Mouse (Mus musculus): ENCODE measurements around the gene Cdk14. TPM values are rescaled to one million over a fixed set of nuclear protein-coding genes. Genes with fewer than 3 reads are reported as not detected.

Cdk14 gene
- polyA plus RNA-seq, 1 experiment from 2014 or later, result 25.5 TPM

DNA sequence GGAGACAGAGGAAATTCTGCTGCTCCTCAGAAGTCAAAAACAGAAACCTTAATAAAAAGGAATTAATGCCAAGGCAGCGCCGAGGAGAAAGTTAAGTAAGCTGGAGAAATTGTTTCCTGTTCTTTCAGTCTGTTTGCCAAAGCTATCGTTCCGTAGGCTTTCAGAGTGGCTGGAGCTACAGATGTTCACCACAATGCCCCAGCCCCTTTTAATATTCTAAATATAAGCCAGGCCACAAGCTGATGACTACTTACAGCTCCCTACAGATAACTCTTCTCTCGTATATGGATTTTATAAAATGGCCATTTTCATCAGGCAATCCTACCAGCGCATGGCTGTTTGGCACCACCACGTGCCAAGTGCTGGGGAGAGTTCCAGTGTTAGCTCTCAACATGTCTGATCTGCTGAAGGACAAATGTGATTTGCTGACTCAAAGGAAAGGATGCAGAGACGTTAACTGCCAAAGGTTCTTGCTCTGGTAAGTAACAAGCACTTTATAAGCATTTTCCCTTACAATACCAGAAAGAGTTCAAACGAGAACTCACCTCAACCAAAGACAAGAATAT is 106.8 kb downstream of the Cdk14 start:
- no peak overlapping the region for H3K4me3 ChIP-seq (ENCODE audit: low read depth, low read length)
- DNase-seq (ENCODE audit: low spot score, missing footprints) (no peak), ATAC-seq (ENCODE audit: low FRiP score) (no peak)
- no peaks in the 10 kb centered on the region for H3K9me3 ChIP-seq (ENCODE audit: control insufficient read depth, low read length)
- 87% methylated on average over 9 of the region's 9 CpGs for whole genome bisulfite sequencing
- H3K27me3 ChIP-seq (ENCODE audit: control insufficient read depth, insufficient read depth, low read length), result no peaks in the 10 kb centered on the region
- no peak overlapping the region for H3K9ac ChIP-seq (ENCODE audit: low read length)
- H3K27ac ChIP-seq (ENCODE audit: low read depth, low read length), result no peak overlapping the region
- H3K4me2 ChIP-seq, result no peak overlapping the region
- H3K4me1 ChIP-seq (ENCODE audit: control insufficient read depth, insufficient read depth, low read length), result no peaks in the 10 kb centered on the region
- no peaks in the 10 kb centered on the region for H3K36me3 ChIP-seq (ENCODE audit: control insufficient read depth, insufficient read depth, low read length)

DNA sequence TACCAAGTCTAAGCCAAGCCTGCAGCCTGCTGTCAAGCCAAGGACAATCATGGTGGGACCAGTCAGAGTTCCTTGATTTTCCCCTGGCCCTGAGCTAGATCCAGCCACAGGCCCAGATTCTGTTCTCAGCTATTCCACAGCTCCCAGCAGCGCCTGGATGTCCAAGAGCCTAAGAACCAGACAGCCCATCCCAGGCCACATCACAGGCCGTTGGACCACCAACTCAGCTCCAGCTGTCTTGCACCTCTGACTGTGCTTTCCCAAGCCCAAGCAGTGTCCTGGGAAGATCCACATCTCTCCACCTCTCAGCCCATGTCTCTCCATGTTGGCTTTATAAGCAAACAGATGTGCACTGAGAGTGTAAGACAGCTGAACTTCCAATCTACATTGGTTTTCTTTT is 114.8 kb downstream of the Cdk14 start:
- Histone ChIP-seq H3K9me3 (ENCODE audit: control insufficient read depth, low read length) (no peaks in the 10 kb centered on the region), H3K4me3 (ENCODE audit: low read depth, low read length) (no peak overlapping the region), H3K27ac (ENCODE audit: low read depth, low read length) (no peak overlapping the region), H3K4me1 (ENCODE audit: control insufficient read depth, insufficient read depth, low read length) (no peaks in the 10 kb centered on the region), H3K4me2 (no peak overlapping the region), H3K36me3 (ENCODE audit: control insufficient read depth, insufficient read depth, low read length) (no peaks in the 10 kb centered on the region), H3K9ac (ENCODE audit: low read length) (no peak overlapping the region), H3K27me3 (ENCODE audit: control insufficient read depth, insufficient read depth, low read length) (no peaks in the 10 kb centered on the region)
- WGBS, result 90% methylated on average over 2 of the region's 2 CpGs
- ATAC-seq (ENCODE audit: low FRiP score) (no peak), DNase-seq (ENCODE audit: low spot score, missing footprints) (peak; percentile 75)

DNA sequence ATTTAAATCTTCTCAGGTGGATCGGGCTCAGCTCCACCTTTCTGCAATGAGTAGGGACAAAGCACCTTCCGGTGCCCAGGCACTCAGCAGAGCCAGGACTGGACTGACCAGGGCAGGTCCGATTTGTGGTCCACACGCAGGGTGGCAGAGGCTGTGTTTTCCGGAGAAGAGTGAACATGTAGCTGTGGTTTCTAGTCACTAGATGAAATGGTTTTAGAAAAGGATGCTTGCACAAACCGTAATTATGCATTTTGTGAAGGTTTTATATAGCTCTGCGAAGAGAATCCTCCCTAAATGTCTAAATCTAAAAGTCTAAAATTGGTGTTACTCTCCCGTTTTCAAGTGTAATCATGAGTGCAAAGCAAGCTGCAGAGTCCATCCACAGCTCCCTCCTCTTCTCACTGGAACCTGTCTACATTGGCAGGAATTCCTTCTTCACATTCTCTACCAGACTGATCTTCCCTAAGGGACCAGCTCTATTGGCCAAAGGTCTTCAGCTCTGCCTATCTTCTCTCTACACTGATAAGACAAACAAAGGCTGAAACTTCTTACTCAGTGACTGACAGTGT is 116.9 kb downstream of the Cdk14 start:
- Histone ChIP-seq H3K4me2 (no peak overlapping the region), H3K27ac (ENCODE audit: low read depth, low read length) (no peak overlapping the region), H3K4me1 (ENCODE audit: control insufficient read depth, insufficient read depth, low read length) (no peaks in the 10 kb centered on the region), H3K9ac (ENCODE audit: low read length) (no peak overlapping the region), H3K9me3 (ENCODE audit: control insufficient read depth, low read length) (no peaks in the 10 kb centered on the region), H3K4me3 (ENCODE audit: low read depth, low read length) (no peak overlapping the region), H3K36me3 (ENCODE audit: control insufficient read depth, insufficient read depth, low read length) (no peaks in the 10 kb centered on the region), H3K27me3 (ENCODE audit: control insufficient read depth, insufficient read depth, low read length) (no peaks in the 10 kb centered on the region)
- DNase-seq (ENCODE audit: low spot score, missing footprints) (peak; percentile 79), ATAC-seq (ENCODE audit: low FRiP score) (no peak)
- WGBS, result 92% methylated on average over 8 of the region's 8 CpGs

DNA sequence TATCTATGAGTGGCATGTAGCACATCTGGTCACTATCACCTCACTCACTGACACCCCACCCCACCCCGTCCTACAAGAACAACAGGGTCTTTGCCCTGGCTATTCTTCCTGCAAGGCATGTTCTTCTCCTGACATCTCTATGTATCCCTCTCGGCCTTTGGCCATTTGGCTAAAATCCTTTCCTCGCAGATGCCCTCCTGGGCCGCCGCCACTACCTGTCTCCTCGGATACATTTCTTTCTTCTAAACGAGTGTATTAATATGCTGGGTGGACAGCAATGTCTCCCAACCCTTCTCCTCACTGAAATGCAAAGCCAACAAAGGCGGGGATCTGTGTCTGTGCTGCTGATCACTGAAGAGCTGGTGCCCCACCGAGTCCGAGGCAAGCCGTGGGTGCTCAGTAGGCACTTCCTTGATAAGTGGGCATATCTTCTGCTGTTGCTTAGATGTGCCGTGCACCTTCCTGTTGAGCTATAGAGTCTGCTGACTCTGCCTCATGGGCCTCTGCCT is 118.5 kb downstream of the Cdk14 start:
- no peak overlapping the region for H3K4me2 ChIP-seq
- H3K4me1 ChIP-seq (ENCODE audit: control insufficient read depth, insufficient read depth, low read length), result no peaks in the 10 kb centered on the region
- no peak overlapping the region for H3K27ac ChIP-seq (ENCODE audit: low read depth, low read length)
- H3K9ac ChIP-seq (ENCODE audit: low read length), result no peak overlapping the region
- no peaks in the 10 kb centered on the region for H3K9me3 ChIP-seq (ENCODE audit: control insufficient read depth, low read length)
- ATAC-seq (ENCODE audit: low FRiP score), result no peak
- H3K27me3 ChIP-seq (ENCODE audit: control insufficient read depth, insufficient read depth, low read length), result no peaks in the 10 kb centered on the region
- DNase-seq (ENCODE audit: low spot score, missing footprints), result peak; percentile 78
- H3K36me3 ChIP-seq (ENCODE audit: control insufficient read depth, insufficient read depth, low read length), result no peaks in the 10 kb centered on the region
- 89% methylated on average over 12 of the region's 12 CpGs for WGBS
- H3K4me3 ChIP-seq (ENCODE audit: low read depth, low read length), result no peak overlapping the region

DNA sequence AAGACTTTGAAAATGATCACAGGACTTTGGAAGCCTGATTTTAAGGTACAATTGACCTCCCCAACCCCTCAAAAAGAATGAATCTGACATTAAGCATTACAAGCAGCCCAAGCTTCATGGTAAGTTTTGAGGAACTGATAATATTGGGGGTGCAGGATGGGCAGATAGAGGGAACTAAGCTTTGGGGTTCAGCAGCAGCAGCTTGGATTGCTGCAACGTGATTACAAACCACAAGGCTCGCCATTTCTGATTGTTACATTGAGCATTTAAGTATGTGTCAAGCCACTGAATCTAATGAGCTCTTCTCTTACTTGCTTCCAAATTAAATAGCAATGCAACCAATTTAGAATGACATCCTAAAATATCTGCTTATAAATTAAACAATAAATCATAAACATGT is 119.1 kb downstream of the Cdk14 start:
- DNase-seq (ENCODE audit: low spot score, missing footprints) (peak; percentile 71), ATAC-seq (ENCODE audit: low FRiP score) (no peak)
- Histone ChIP-seq H3K9ac (ENCODE audit: low read length) (no peak overlapping the region), H3K27ac (ENCODE audit: low read depth, low read length) (no peak overlapping the region), H3K9me3 (ENCODE audit: control insufficient read depth, low read length) (no peaks in the 10 kb centered on the region), H3K36me3 (ENCODE audit: control insufficient read depth, insufficient read depth, low read length) (no peaks in the 10 kb centered on the region), H3K4me1 (ENCODE audit: control insufficient read depth, insufficient read depth, low read length) (no peaks in the 10 kb centered on the region), H3K27me3 (ENCODE audit: control insufficient read depth, insufficient read depth, low read length) (no peaks in the 10 kb centered on the region), H3K4me2 (no peak overlapping the region), H3K4me3 (ENCODE audit: low read depth, low read length) (no peak overlapping the region)
- 89% methylated on average over 2 of the region's 2 CpGs for WGBS

DNA sequence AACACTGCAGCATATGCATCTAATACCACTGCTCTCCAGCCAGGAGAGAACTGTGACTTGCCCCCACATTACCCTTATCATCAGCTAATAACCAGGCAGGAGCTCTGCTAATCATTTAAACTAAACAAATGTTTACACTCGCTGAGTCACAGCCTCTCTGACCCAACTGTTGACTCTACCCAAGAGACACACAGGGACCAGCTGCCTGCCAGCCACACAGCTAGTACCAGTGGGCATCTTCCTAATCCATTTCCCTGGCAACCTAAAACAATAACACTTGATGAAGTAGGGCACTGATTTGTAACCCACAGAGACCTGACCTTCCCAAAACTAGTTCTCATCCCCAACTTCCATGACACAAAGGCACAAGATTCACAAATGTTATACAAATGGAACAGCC is 119.8 kb downstream of the Cdk14 start:
- WGBS, result 59% methylated on average over 1 of the region's 1 CpGs
- no peaks in the 10 kb centered on the region for H3K9me3 ChIP-seq (ENCODE audit: control insufficient read depth, low read length)

DNA sequence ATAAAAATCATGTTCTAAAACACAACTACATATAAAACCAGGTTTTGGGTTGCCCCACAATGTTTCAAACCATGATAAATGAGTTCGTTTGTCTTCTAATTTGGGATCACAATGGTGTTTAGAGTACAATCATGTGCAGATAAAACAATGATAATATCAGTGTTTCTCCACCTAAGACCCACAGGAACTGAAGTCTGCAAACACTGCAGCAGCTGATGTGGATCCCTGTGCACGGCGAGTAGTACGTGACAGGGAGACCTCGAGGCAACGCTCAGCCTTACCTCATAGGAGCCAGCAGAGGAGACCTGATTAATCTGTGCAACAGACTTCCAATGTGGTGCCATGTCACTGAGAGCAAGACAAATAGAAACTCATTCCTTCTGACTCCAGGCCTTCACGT is 122.9 kb downstream of the Cdk14 start:
- no peak for ATAC-seq (ENCODE audit: low FRiP score)
- no peaks in the 10 kb centered on the region for H3K9me3 ChIP-seq (ENCODE audit: control insufficient read depth, low read length)
- WGBS, result 88% methylated on average over 7 of the region's 7 CpGs

More for the DNA sequence above, 119.8 kb downstream of the Cdk14 start:
- DNase-seq (ENCODE audit: low spot score, missing footprints) (peak; percentile 70), ATAC-seq (ENCODE audit: low FRiP score) (peak; percentile 69)
- Histone ChIP-seq H3K4me1 (ENCODE audit: control insufficient read depth, insufficient read depth, low read length) (no peaks in the 10 kb centered on the region), H3K36me3 (ENCODE audit: control insufficient read depth, insufficient read depth, low read length) (no peaks in the 10 kb centered on the region), H3K27me3 (ENCODE audit: control insufficient read depth, insufficient read depth, low read length) (no peaks in the 10 kb centered on the region), H3K4me3 (ENCODE audit: low read depth, low read length) (no peak overlapping the region), H3K9ac (ENCODE audit: low read length) (no peak overlapping the region), H3K4me2 (no peak overlapping the region), H3K27ac (ENCODE audit: low read depth, low read length) (no peak overlapping the region)

DNA sequence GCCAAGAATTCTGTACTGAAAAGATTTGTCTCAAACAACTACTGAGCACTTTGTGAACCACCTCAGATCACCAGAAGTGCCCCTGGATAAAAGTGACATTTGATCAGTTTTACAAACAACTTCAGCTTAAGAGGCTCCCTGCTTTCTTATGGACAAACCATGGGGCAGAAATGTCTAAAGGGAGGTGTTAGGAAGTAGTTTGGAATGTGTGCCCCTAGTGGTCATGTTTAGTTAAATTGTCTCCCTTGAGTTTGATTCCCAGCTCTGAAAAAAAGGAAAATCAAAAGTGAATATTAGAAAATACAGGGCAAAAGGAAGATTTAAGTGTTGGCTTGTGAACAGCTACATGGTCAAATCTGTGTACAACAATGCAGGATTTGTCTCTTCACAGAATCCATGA is 123.3 kb downstream of the Cdk14 start:
- Histone ChIP-seq H3K36me3 (ENCODE audit: control insufficient read depth, insufficient read depth, low read length) (no peaks in the 10 kb centered on the region), H3K27ac (ENCODE audit: low read depth, low read length) (no peak overlapping the region), H3K9ac (ENCODE audit: low read length) (no peak overlapping the region), H3K27me3 (ENCODE audit: control insufficient read depth, insufficient read depth, low read length) (no peaks in the 10 kb centered on the region), H3K4me2 (no peak overlapping the region), H3K4me3 (ENCODE audit: low read depth, low read length) (no peak overlapping the region), H3K9me3 (ENCODE audit: control insufficient read depth, low read length) (no peaks in the 10 kb centered on the region), H3K4me1 (ENCODE audit: control insufficient read depth, insufficient read depth, low read length) (no peaks in the 10 kb centered on the region)
- DNase-seq (ENCODE audit: low spot score, missing footprints) (no peak), ATAC-seq (ENCODE audit: low FRiP score) (no peak)

More for the DNA sequence above, 122.9 kb downstream of the Cdk14 start:
- Histone ChIP-seq H3K27me3 (ENCODE audit: control insufficient read depth, insufficient read depth, low read length) (no peaks in the 10 kb centered on the region), H3K36me3 (ENCODE audit: control insufficient read depth, insufficient read depth, low read length) (no peaks in the 10 kb centered on the region), H3K27ac (ENCODE audit: low read depth, low read length) (no peak overlapping the region), H3K4me1 (ENCODE audit: control insufficient read depth, insufficient read depth, low read length) (no peaks in the 10 kb centered on the region), H3K4me2 (no peak overlapping the region), H3K4me3 (ENCODE audit: low read depth, low read length) (no peak overlapping the region), H3K9ac (ENCODE audit: low read length) (no peak overlapping the region)
- no peak for DNase-seq (ENCODE audit: low spot score, missing footprints)

DNA sequence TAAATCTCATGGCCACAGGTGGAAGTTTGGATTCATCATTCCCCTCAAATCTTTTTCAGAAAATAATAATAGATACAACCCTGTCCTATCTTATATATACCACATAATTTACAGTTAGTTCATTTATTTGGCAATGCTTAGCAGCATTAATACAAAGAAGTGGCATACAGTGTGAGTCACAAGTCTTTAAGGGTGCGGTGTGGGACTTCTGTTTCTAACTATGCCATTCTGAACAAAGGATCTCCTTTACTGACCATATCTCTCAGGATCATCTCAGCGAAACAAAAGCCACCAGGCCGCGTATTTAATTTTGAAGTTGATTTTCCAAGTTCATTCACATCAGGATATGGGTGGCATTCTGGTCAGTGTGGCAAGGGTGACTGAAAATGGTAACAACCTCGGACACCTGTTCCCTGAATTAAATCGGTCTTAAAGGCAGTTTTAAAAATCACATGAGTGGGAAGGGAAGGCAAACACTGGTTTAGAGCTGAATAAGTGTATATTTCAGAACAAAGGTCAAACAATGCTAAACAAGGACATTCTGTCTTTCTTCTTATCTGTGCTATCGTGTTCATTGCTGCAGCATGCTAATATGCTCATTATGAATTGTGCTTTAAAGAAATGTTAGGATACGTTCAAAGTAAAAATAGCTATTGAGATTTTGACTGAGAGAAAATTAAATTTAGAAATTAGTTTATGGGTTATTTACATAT is 127.1 kb downstream of the Cdk14 start:
- WGBS, result 92% methylated on average over 8 of the region's 8 CpGs
- Histone ChIP-seq H3K4me3 (ENCODE audit: low read depth, low read length) (no peak overlapping the region), H3K9ac (ENCODE audit: low read length) (no peak overlapping the region), H3K4me1 (ENCODE audit: control insufficient read depth, insufficient read depth, low read length) (no peaks in the 10 kb centered on the region), H3K27ac (ENCODE audit: low read depth, low read length) (no peak overlapping the region), H3K4me2 (no peak overlapping the region), H3K9me3 (ENCODE audit: control insufficient read depth, low read length) (no peaks in the 10 kb centered on the region), H3K36me3 (ENCODE audit: control insufficient read depth, insufficient read depth, low read length) (no peaks in the 10 kb centered on the region), H3K27me3 (ENCODE audit: control insufficient read depth, insufficient read depth, low read length) (no peaks in the 10 kb centered on the region)
- ATAC-seq (ENCODE audit: low FRiP score) (no peak), DNase-seq (ENCODE audit: low spot score, missing footprints) (no peak)
